Mouse (Mus musculus): Measurements from ENCODE around the gene Lars2.

Lars2 gene

DNA sequence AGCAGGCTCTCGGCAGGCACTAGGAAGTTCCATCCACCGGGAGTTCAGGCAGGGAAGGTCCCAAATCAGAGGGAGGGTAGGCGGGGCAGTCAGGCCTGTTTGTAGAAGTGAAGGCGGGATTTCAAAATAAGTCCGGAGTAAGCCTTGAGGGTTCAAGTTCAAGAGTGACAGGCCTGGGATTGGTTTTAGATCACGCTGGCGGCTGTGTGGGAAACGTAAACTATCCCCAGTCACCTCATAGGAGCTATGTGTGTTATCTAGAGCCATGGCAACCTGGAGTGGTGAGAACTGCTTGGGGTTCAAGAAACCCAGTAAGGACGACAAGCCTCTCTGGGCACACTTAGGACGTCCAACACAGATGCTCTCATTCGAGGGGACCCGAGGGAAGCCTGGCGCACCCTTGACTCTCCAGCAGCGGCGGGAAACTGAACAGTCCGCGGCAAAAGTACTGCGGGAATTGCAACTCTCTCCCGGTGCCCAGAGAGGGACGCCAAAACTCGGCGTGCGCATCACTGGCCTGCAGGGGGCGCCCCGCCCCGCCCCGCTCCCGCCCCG is 111.4 kb downstream of the Lars2 start:
- no peak for DNase-seq (ENCODE audit: low spot score in 2 of 2)

- DNase-seq (ENCODE audit: low spot score in 2 of 2) = peak; percentile 50 to 54
Measured at GRCm38 (mm10) chr9:123478586-123479195, 112.0 kb downstream of the Lars2 start, which contains the start of gene Limd1. Gene Limd1, plus strand, starts transcription at chr9:123478706.

DNA sequence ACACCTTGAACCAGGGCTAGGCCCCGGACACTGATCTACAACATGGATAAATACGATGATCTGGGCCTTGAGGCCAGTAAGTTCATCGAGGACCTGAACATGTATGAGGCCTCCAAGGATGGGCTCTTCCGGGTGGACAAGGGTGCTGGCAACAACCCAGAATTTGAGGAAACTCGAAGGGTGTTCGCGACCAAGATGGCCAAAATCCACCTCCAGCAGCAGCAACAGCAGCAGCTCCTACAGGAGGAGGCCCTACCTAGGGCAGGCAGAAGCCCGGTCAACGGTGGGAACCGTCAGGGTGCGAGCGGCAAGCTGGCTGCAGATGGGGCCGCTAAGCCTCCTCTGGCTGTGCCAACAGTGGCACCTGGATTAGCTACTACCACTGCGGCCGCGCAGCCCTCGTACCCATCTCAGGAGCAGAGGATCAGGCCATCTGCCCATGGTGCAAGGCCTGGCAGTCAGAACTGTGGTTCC is 112.5 kb downstream of the Lars2 start:
- no peak for DNase-seq (ENCODE audit: low spot score in 2 of 2)

- no peak for DNase-seq (ENCODE audit: low spot score in 2 of 2)
Measured at GRCm38 (mm10) chr9:123479876-123480252, 113.1 kb downstream of the Lars2 start.

- DNase-seq (ENCODE audit: low spot score in 2 of 2) = peak in 1 of 2 experiments; percentile 76
Measured at GRCm38 (mm10) chr9:123480253-123480921, 113.7 kb downstream of the Lars2 start.

DNA sequence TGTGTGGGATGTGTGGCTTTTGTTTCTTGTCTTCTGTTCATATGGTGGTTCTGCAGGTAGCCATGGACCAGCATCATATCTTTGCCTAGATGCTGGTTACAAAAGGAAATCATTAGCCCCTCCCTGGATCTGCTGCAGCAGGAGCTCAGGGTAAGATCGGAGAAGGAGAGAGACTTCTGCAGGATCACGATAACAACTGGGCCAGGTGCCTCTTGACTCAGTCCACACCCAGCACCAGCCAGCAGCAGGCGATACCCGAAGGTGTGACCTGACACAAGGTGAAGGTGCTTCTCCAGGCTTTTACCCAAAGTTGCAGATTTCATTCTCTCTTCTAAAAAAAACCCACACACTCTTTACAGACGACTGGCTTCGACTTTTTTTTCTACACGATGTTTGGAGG is 114.4 kb downstream of the Lars2 start:
- peak in 1 of 2 experiments; percentile 10 for DNase-seq (ENCODE audit: low spot score in 2 of 2)

GRCm38 (mm10) chr9:123483598-123483997 is 116.9 kb downstream of the Lars2 start:
- DNase-seq (ENCODE audit: low spot score in 2 of 2) = no peak

GRCm38 (mm10) chr9:123484830-123485229 is 118.1 kb downstream of the Lars2 start:
- no peak for DNase-seq (ENCODE audit: low spot score in 2 of 2)

- no peak for DNase-seq (ENCODE audit: low spot score in 2 of 2)
Measured at GRCm38 (mm10) chr9:123485561-123485960, 118.8 kb downstream of the Lars2 start.

DNA sequence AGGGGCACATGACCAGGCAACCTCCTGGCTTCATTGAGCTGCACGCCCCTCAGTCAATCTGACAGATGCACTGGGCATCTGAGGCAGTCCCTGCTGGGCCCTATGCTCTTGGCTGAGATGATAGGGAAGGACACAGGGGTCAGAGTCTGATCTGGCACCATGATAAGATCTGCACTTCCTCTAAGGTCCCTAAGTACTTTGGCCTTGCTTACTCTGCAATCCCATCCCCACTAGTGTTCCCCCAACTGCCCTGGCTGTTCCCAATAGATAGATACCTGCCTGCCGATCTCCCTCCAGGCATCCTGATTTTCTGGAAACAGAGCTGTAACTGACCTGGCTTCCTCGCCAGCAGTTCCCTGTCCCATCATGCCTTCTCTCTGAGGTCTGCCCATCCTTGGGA is 119.9 kb downstream of the Lars2 start:
- no peak for DNase-seq (ENCODE audit: low spot score in 2 of 2)

GRCm38 (mm10) chr9:123489073-123489472 is 122.3 kb downstream of the Lars2 start:
- DNase-seq (ENCODE audit: low spot score in 2 of 2) = no peak

DNA sequence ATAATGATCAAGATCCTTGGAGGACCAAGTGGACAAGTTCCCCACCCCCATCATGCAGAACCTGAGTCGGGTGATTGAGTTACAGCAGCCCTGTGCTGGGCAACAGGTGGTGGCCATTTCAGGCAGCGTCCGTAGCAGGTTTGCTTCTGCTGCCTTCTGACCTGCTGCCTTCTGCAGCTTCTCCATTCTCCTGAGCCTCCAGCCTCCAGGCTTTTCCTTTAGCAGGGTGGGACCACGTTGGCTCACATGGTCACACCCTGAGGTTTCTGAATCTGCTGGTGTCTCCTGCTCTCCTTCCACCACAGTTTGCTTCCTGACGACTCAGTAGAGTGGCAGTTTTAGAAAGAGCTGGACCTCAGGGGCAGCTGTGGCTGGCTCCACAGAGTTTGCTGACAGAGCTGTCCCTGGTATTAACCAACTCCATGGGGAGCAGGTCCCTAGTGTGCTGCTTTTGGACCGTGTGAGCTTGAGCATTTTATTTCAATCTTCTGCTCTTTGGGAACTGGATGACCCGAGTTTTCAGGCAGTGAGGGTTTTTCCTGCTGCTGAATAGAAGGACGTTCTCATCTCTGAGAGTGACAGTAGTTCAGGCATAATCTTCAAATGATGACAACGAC is 123.1 kb downstream of the Lars2 start:
- no peak for DNase-seq (ENCODE audit: low spot score in 2 of 2)

- DNase-seq (ENCODE audit: low spot score in 2 of 2) = no peak
Measured at GRCm38 (mm10) chr9:123490930-123491329, 124.2 kb downstream of the Lars2 start.

- no peak for DNase-seq (ENCODE audit: low spot score in 2 of 2)
Measured at GRCm38 (mm10) chr9:123491917-123492585, 125.3 kb downstream of the Lars2 start.

DNA sequence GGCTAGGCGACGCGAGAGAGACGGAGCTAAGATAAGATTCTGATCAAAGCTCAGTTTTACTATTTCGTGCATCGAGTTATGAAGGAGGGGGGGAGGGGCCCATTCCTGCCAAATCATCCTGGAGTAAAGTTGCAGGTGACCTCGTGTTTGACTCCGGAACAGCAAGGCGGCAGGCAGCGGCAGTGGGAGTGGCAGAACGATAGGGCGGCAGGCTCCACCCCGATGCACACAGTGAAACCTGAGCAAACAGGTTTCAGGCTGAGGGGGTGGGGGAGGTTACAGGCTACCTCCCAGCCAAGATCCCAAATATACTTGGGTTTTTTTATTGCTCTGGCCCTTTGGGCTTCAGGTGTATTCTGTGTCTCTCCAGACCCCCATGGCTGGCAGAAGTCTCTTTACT is 129.9 kb downstream of the Lars2 start:
- no peak for DNase-seq (ENCODE audit: low spot score in 2 of 2)

- no peak for DNase-seq (ENCODE audit: low spot score in 2 of 2)
Measured at GRCm38 (mm10) chr9:123497906-123498305, 131.2 kb downstream of the Lars2 start.

GRCm38 (mm10) chr9:123500480-123500879 is 133.8 kb downstream of the Lars2 start:
- no peak for DNase-seq (ENCODE audit: low spot score in 2 of 2)

- DNase-seq (ENCODE audit: low spot score in 2 of 2) = no peak
Measured at GRCm38 (mm10) chr9:123503171-123503834, 136.6 kb downstream of the Lars2 start.

GRCm38 (mm10) chr9:123504325-123504724 is 137.6 kb downstream of the Lars2 start:
- peak; percentile 60 to 71 for DNase-seq (ENCODE audit: low spot score in 2 of 2)

GRCm38 (mm10) chr9:123505598-123505997 is 138.9 kb downstream of the Lars2 start:
- no peak for DNase-seq (ENCODE audit: low spot score in 2 of 2)
